Mouse (Mus musculus): ENCODE data around the gene Cyfip2.

GRCm38 (mm10) chr11:46309111-46309741 lies 3.4 kb downstream of the Cyfip2 start:
- TF ChIP-seq CTCF (IDR thresholded peaks at IDR 0.05; ENCODE audit: borderline replicate concordance, control insufficient read depth, extremely low read depth, insufficient read depth, low read length, poor library complexity): no peak
- no peak for TF ChIP-seq POLR2A (IDR thresholded peaks at IDR 0.05; ENCODE audit: control insufficient read depth, extremely low read depth, insufficient read depth, low read length, poor library complexity)
